Mouse (Mus musculus) layer of hippocampus, postnatal 10 days (tissue): ENCODE results near the gene Dvl1. TPM values are rescaled to one million over a fixed set of nuclear protein-coding genes. Genes with fewer than 3 reads are reported as not detected.

Source experiments
- DNase-seq, 2 experiments: peaks; one replicate each; pipeline ENCODE4 v3.0.0; 2021; ENCODE audit warnings: low spot score in 2 of 2
- long read RNA-seq: library from polyadenylated mRNA; stranded (forward); transcript quantifications from one replicate; pipeline ENCODE4 v2.0.0, GENCODE M21; 2023
- total RNA-seq, 2 experiments: library from RNA; stranded (reverse); gene quantifications; 2 replicates each; pipeline ENCODE4 v1.2.3; 2021

The Dvl1 gene
- total RNA-seq = 10 to 100 TPM; 69.5 to 82.8 TPM
- long read RNA-seq, transcript Dvl1-201 (15 exons, 3,358 nt) = major isoform, 23 of 84 reads
- long read RNA-seq, partial matches to known transcripts = 5 of 84 reads
- long read RNA-seq, other reads (novel, unspliced or antisense) = 55 of 84 reads

- peak; percentile 97 to 99 for DNase-seq
Observed at GRCm38 (mm10) chr4:155846871-155847578, at the start of gene Dvl1. Gene Dvl1 (plus strand): TSS chr4:155847402.

GRCm38 (mm10) chr4:155802075-155802474 is 45.1 kb upstream of the Dvl1 start:
- no peak for DNase-seq

GRCm38 (mm10) chr4:155802741-155803339 is 44.4 kb upstream of the Dvl1 start, which contains the start of gene Mrpl20:
Gene Mrpl20 (plus strand): TSS chr4:155802878.
- no peak for DNase-seq

GRCm38 (mm10) chr4:155803340-155804041 is 43.7 kb upstream of the Dvl1 start:
- peak; percentile 99 to 100 for DNase-seq

- no peak for DNase-seq
Observed at GRCm38 (mm10) chr4:155807841-155808240, 39.4 kb upstream of the Dvl1 start.

GRCm38 (mm10) chr4:155811929-155812664 is 35.1 kb upstream of the Dvl1 start, which contains the start of gene Ccnl2:
Gene Ccnl2 (plus strand): TSS chr4:155812489.
- peak; percentile 89 to 92 for DNase-seq

- peak; percentile 33 to 48 for DNase-seq
Observed at GRCm38 (mm10) chr4:155812665-155813181, 34.5 kb upstream of the Dvl1 start.

GRCm38 (mm10) chr4:155817533-155817932 is 29.7 kb upstream of the Dvl1 start:
- DNase-seq = no peak

- DNase-seq = no peak
Observed at GRCm38 (mm10) chr4:155821025-155821424, 26.2 kb upstream of the Dvl1 start.

- no peak for DNase-seq
Observed at GRCm38 (mm10) chr4:155823443-155823842, 23.8 kb upstream of the Dvl1 start.

- DNase-seq = no peak
Observed at GRCm38 (mm10) chr4:155829866-155830265, 17.3 kb upstream of the Dvl1 start.

GRCm38 (mm10) chr4:155830596-155830995 is 16.6 kb upstream of the Dvl1 start:
- no peak for DNase-seq

- peak; percentile 97 to 98 for DNase-seq
Observed at GRCm38 (mm10) chr4:155831205-155831766, 15.9 kb upstream of the Dvl1 start, which contains the start of gene Aurkaip1. Gene Aurkaip1 (plus strand): TSS chr4:155831272.

- DNase-seq = no peak
Observed at GRCm38 (mm10) chr4:155831831-155832230, 15.4 kb upstream of the Dvl1 start.

GRCm38 (mm10) chr4:155832321-155832720 is 14.9 kb upstream of the Dvl1 start:
- no peak for DNase-seq

- no peak for DNase-seq
Observed at GRCm38 (mm10) chr4:155833234-155833633, 14.0 kb upstream of the Dvl1 start.

GRCm38 (mm10) chr4:155833836-155834235 is 13.4 kb upstream of the Dvl1 start:
- peak; percentile 83 to 85 for DNase-seq

- no peak for DNase-seq
Observed at GRCm38 (mm10) chr4:155837404-155838010, 9.7 kb upstream of the Dvl1 start.

- no peak for DNase-seq
Observed at GRCm38 (mm10) chr4:155838187-155839153, 8.7 kb upstream of the Dvl1 start.
